Mouse (Mus musculus) embryonic facial prominence, embryonic 13.5 days (tissue): Measurements from ENCODE around the gene Lbhd1. TPM values are rescaled to one million over a fixed set of nuclear protein-coding genes. Genes with fewer than 3 reads are reported as not detected.

ENCODE experiments used
- ATAC-seq: fragments of 200-750 bp; cut with Nextera tagmentation; 2 replicates; pipeline ENCODE4 v1.8.0; 2017; ENCODE audit warnings: low read depth; ENCODE audit not compliant: insufficient number of reproducible peaks, insufficient read depth, low FRiP score, low TSS enrichment
- H3K27ac ChIP-seq: fragments of 300-500 bp; sonication (generic); 2 replicates; pipeline ENCODE4 v1.5.1; 2015; ENCODE audit warnings: moderate library complexity, mild to moderate bottlenecking, inconsistent platforms
- H3K27me3 ChIP-seq: fragments of 300-500 bp; sonication (generic); 2 replicates; pipeline ENCODE4 v1.6.1; 2015; ENCODE audit warnings: mild to moderate bottlenecking, inconsistent platforms
- H3K36me3 ChIP-seq: fragments of 300-500 bp; sonication (generic); 2 replicates; pipeline ENCODE4 v1.6.1; 2015; ENCODE audit warnings: mild to moderate bottlenecking, inconsistent platforms
- H3K4me1 ChIP-seq: fragments of 300-500 bp; sonication (generic); 2 replicates; pipeline ENCODE4 v1.6.1; 2015; ENCODE audit warnings: inconsistent platforms
- H3K4me2 ChIP-seq: fragments of 300-500 bp; sonication (generic); 2 replicates; pipeline ENCODE4 v1.6.1; 2015; ENCODE audit warnings: moderate library complexity, mild to moderate bottlenecking, inconsistent platforms
- H3K4me3 ChIP-seq: fragments of 300-500 bp; sonication (generic); 2 replicates; pipeline ENCODE4 v1.5.1; 2015; ENCODE audit warnings: mild to moderate bottlenecking, inconsistent platforms
- H3K9ac ChIP-seq: fragments of 300-500 bp; sonication (generic); 2 replicates; pipeline ENCODE4 v1.6.1; 2015; ENCODE audit warnings: mild to moderate bottlenecking, inconsistent platforms
- H3K9me3 ChIP-seq: fragments of 300-500 bp; sonication (generic); 2 replicates; pipeline ENCODE4 v1.6.1; 2016; ENCODE audit warnings: inconsistent platforms
- WGBS: fragments of 180-500 bp; shearing (Covaris S2); methylation state at CpG from one replicate; pipeline ENCODE4 v1.1.7; 2015; ENCODE audit warnings: mixed read lengths; 5-methylcytosine and 5-hydroxymethylcytosine counted together
- polyA plus RNA-seq: library from polyadenylated mRNA; unstranded; fragments of >200 nt; fragmentation: Nextera tagmentation; extraction: Ambion mirVana; gene quantifications from 2 replicates; pipeline ENCODE4 v1.2.1, GENCODE M21; 2015

The Lbhd1 gene
- polyA plus RNA-seq, 1 experiment from 2014 or later, result 91.0 TPM

GRCm38 (mm10) chr19:8920836-8921291 is 37.3 kb downstream of the Lbhd1 start:
- peak overlapping the region; percentile 82 for H3K4me3 ChIP-seq
- no peaks in the 10 kb centered on the region for H3K27me3 ChIP-seq
- under 1% methylated on average over 6 of the region's 6 CpGs for whole genome bisulfite sequencing
- H3K9ac ChIP-seq, result peak overlapping the region; percentile 84
- peak overlapping the region; percentile 76 for H3K4me2 ChIP-seq
- peak overlapping the region; percentile 89 for H3K27ac ChIP-seq
- no peak; the same call in 1 of the 2 replicates for ATAC-seq
- peaks cover 25% of the 10 kb centered on the region for H3K36me3 ChIP-seq
- peaks cover 17% of the 10 kb centered on the region for H3K4me1 ChIP-seq
- no peaks in the 10 kb centered on the region for H3K9me3 ChIP-seq

GRCm38 (mm10) chr19:8921741-8922140 is 38.2 kb downstream of the Lbhd1 start:
- 47% methylated on average over 9 of the region's 9 CpGs for WGBS
- peak overlapping the region; percentile 76 for H3K4me2 ChIP-seq
- H3K9ac ChIP-seq, result peak overlapping the region; percentile 84; the same call in 1 of the 2 replicates
- peak overlapping the region; percentile 82 for H3K4me3 ChIP-seq
- no peak for ATAC-seq
- no peak overlapping the region for H3K27ac ChIP-seq
- peaks cover 17% of the 10 kb centered on the region for H3K4me1 ChIP-seq
- H3K36me3 ChIP-seq, result peaks cover 24% of the 10 kb centered on the region
- no peaks in the 10 kb centered on the region for H3K27me3 ChIP-seq
- no peaks in the 10 kb centered on the region for H3K9me3 ChIP-seq

DNA sequence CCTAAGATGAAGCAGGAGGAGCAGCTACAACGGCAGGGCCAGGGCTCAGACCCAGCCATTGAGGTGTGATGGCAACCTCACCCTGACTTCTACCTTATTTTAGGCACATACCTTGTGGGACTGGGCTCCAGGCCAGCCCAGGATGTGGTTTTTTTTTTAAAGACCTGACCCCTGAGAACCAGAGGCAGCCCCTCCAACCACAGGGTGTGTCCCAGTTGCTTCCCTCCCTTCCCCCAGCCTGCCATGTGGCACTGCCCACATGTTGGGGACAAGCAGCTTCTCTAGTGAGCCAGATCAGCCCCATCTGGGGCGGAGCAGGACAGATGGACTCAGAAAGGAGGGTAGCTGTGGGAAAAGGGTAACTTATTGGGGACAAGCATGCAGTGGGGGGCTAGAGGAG is 43.2 kb downstream of the Lbhd1 start:
- 89% methylated on average over 2 of the region's 2 CpGs for whole genome bisulfite sequencing
- no peak overlapping the region for H3K4me2 ChIP-seq
- no peak overlapping the region for H3K9ac ChIP-seq
- H3K4me3 ChIP-seq, result no peak overlapping the region
- no peaks in the 10 kb centered on the region for H3K27me3 ChIP-seq
- ATAC-seq, result no peak
- H3K9me3 ChIP-seq, result no peaks in the 10 kb centered on the region
- H3K27ac ChIP-seq, result no peak overlapping the region
- H3K36me3 ChIP-seq, result peaks cover 41% of the 10 kb centered on the region
- peaks cover 22% of the 10 kb centered on the region for H3K4me1 ChIP-seq

GRCm38 (mm10) chr19:8927891-8928525 is 44.5 kb downstream of the Lbhd1 start:
- no peak overlapping the region for H3K4me3 ChIP-seq
- H3K9ac ChIP-seq, result no peak overlapping the region
- H3K27ac ChIP-seq, result no peak overlapping the region
- peaks cover 20% of the 10 kb centered on the region for H3K4me1 ChIP-seq
- no peak for ATAC-seq
- H3K9me3 ChIP-seq, result no peaks in the 10 kb centered on the region
- peaks cover 42% of the 10 kb centered on the region for H3K36me3 ChIP-seq
- no peaks in the 10 kb centered on the region for H3K27me3 ChIP-seq
- no peak overlapping the region for H3K4me2 ChIP-seq
- 89% methylated on average over 12 of the region's 12 CpGs for WGBS

DNA sequence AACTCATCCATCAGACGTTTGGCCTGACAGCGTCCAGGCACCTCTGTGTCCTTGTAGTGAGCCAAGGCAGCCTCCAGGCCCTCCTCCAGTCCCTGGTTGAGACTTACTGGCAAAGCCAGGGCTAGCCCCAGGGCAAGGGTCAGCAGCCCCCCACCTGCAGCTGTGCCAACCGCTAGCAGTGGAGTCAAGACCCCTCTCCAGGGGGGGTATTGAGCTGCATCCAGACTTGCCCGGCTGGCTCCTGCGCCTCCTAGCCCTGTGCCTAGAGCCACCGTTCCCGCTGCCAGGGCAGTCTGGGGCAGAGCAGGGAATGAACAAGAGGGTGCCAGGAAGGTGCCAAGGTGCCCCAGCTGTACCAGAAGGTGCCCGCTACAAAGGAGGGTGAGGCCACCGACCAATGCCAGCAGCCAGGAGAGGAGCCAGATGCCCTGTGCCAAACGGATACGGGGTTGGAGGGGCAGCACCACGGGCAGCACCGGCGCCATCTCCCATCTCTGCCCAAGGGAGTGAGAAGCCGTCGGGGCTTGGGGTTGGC is 45.2 kb downstream of the Lbhd1 start:
- H3K36me3 ChIP-seq, result peaks cover 49% of the 10 kb centered on the region
- no peak; the same call in 1 of the 2 replicates for ATAC-seq
- H3K4me2 ChIP-seq, result peak overlapping the region; percentile 78
- H3K27ac ChIP-seq, result peak overlapping the region; percentile 76
- peaks cover 20% of the 10 kb centered on the region for H3K4me1 ChIP-seq
- H3K4me3 ChIP-seq, result peak overlapping the region; percentile 77
- H3K9ac ChIP-seq, result peak overlapping the region; percentile 89
- H3K9me3 ChIP-seq, result no peaks in the 10 kb centered on the region
- H3K27me3 ChIP-seq, result no peaks in the 10 kb centered on the region
- 19% methylated on average over 16 of the region's 16 CpGs for WGBS

DNA sequence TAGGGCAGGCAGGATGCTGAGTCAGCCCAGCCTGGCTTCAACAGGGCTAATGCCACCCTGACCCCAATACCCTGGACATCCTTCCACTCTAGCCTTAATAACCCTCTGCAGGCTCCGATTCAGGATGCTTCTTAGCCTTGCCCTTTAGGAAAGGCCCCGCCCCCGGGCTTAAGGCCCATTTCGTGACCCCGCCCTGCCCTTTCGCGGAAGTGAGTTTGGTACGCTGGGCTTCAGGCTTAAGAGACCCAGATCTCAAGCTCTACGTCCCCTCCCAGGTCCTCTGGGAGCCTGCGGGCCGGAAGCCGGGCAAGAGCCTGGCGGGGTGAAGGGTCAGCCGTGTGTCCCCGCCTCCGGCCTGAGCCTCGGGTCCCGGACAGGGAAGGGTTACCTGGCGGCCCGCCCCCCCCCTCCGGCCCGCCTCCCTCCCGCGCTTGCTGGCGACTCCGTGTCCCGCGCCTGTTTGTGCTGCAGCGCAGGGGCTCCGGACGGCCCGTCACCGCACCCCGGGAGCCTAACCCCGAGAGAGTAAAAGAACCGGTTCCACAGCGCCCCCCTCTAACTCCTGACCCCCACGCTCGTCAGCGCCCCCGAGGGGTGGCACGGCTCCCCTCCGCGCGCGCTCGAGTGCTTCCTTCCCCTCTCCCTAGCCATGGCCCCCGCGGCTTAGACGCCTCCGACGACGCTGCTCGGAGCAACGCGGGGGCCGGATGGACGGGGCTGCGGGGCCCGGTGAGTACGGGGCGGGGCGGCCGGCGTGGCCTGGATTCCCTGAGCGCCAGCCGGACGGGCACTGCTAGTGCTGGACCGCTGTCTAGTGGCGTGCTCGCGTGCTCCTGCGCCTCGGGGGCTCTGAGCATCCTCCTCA is 45.9 kb downstream of the Lbhd1 start, which contains the start of the genes Rom1 and Eml3:
TSS of gene Rom1 (minus strand) at position 133 of the 865 bp plus-strand sequence.
TSS of gene Eml3 (plus strand) at position 329 of the 865 bp plus-strand sequence.
- peak within 1 kb of the TSS; percentile 76 for H3K27ac ChIP-seq
- peak within 1 kb of the TSS; percentile 89 for H3K9ac ChIP-seq
- peaks cover 56% of the 10 kb centered on the region for H3K36me3 ChIP-seq
- ATAC-seq, result peak; percentile 61
- under 1% methylated on average over 67 of the region's 74 CpGs for WGBS
- H3K27me3 ChIP-seq, result no peaks in the 10 kb centered on the region
- peak within 1 kb of the TSS; percentile 77 for H3K4me3 ChIP-seq
- H3K4me1 ChIP-seq, result peaks cover 20% of the 10 kb centered on the region
- H3K9me3 ChIP-seq, result no peaks in the 10 kb centered on the region
- H3K4me2 ChIP-seq, result peak within 1 kb of the TSS; percentile 78

GRCm38 (mm10) chr19:8930117-8930516 is 46.6 kb downstream of the Lbhd1 start:
- no peaks in the 10 kb centered on the region for H3K9me3 ChIP-seq
- peak overlapping the region; percentile 77 for H3K4me3 ChIP-seq
- H3K27ac ChIP-seq, result no peak overlapping the region
- H3K9ac ChIP-seq, result peak overlapping the region; percentile 89
- H3K4me1 ChIP-seq, result peaks cover 20% of the 10 kb centered on the region
- peaks cover 62% of the 10 kb centered on the region for H3K36me3 ChIP-seq
- ATAC-seq, result no peak
- 8% methylated on average over 11 of the region's 11 CpGs for WGBS
- H3K27me3 ChIP-seq, result no peaks in the 10 kb centered on the region
- H3K4me2 ChIP-seq, result peak overlapping the region; percentile 78

DNA sequence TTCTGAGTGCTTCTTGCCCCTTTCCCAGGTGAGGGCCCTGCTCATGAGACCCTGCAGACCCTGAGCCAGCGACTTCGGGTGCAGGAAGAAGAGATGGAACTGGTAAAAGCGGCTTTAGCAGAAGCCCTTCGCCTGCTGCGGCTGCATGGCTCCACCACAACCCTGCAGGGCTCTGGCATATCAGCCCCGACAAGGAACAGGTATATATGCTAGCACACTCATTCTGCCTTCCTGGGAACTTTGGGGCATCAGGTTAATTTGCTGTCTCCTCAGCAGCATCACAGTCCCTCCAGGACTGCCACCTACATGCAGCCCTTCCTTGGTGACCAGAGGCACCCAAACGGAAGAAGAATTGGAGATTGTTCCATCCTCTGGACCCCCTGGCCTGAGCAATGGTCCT is 47.2 kb downstream of the Lbhd1 start:
- no peaks in the 10 kb centered on the region for H3K27me3 ChIP-seq
- H3K9me3 ChIP-seq, result no peaks in the 10 kb centered on the region
- H3K4me1 ChIP-seq, result peaks cover 20% of the 10 kb centered on the region
- peak overlapping the region; percentile 77 for H3K4me3 ChIP-seq
- peak overlapping the region; percentile 89 for H3K9ac ChIP-seq
- no peak overlapping the region for H3K27ac ChIP-seq
- 71% methylated on average over 7 of the region's 7 CpGs for WGBS
- H3K4me2 ChIP-seq, result peak overlapping the region; percentile 78
- peaks cover 62% of the 10 kb centered on the region for H3K36me3 ChIP-seq
- no peak for ATAC-seq

DNA sequence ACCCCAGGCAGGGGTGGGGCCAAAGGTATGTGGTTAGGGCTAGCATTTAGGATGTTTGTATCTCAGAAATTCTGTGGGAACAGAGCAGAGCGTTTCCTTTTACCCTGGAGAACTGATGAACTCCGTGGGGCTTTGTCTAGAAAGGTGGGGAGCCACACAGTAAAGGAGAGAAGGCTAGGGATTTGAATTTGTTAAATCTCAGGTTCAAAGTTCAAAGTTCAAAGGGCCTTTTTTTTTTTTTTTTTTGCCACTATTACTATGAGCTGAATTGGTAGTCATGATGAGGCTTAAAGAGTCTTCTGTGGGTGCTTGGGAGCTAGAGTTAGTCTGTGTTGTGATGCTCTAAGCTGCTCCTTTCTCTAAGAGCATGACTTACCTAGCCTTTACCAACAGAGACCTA is 53.2 kb downstream of the Lbhd1 start:
- Histone ChIP-seq H3K4me2 (no peak overlapping the region), H3K27me3 (no peaks in the 10 kb centered on the region), H3K4me1 (peaks cover 15% of the 10 kb centered on the region), H3K27ac (no peak overlapping the region), H3K9ac (no peak overlapping the region), H3K4me3 (no peak overlapping the region), H3K36me3 (peaks cover 74% of the 10 kb centered on the region), H3K9me3 (no peaks in the 10 kb centered on the region)
- WGBS, result 86% methylated on average over 2 of the region's 2 CpGs
- ATAC-seq, result no peak

DNA sequence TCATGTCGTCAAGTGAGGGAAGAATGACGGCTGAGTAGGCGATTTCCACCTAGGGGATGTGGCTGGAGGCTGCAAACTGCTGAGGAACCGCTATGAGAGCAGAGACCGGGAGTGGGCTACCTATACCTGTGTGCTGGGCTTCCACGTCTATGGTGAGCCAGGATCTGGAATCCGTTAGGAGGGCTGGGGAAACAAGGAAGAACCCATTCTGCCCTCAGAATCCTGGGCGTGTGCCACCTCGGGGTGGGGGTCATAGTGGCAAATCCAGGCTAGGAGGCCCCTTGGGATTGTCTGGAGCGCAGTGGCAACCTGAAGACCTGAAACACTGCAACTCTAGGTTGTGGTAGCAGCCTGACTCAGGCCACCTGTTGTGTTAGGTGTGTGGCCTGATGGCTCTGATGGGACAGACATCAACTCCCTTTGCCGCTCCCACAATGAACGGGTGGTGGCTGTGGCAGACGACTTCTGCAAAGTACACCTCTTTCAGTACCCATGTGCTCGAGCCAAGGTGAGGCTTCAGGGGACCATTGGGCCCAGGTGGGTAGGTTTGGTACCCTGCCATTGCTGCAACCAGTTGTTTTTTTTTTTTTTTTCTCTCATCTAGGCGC is 57.1 kb downstream of the Lbhd1 start:
- peak overlapping the region; percentile 97 for H3K4me3 ChIP-seq
- 73% methylated on average over 15 of the region's 15 CpGs for WGBS
- H3K4me2 ChIP-seq, result peak overlapping the region; percentile 59
- H3K27me3 ChIP-seq, result no peaks in the 10 kb centered on the region
- peaks cover 42% of the 10 kb centered on the region for H3K4me1 ChIP-seq
- H3K9me3 ChIP-seq, result no peaks in the 10 kb centered on the region
- peak overlapping the region; percentile 99 for H3K27ac ChIP-seq
- H3K36me3 ChIP-seq, result peaks cover 59% of the 10 kb centered on the region
- H3K9ac ChIP-seq, result peak overlapping the region; percentile 99
- no peak for ATAC-seq

- Histone ChIP-seq H3K36me3 (peaks cover 61% of the 10 kb centered on the region), H3K27me3 (no peaks in the 10 kb centered on the region), H3K4me1 (peaks cover 43% of the 10 kb centered on the region), H3K4me2 (peak overlapping the region; percentile 59), H3K9me3 (no peaks in the 10 kb centered on the region), H3K9ac (peak overlapping the region; percentile 99), H3K4me3 (peak overlapping the region; percentile 97), H3K27ac (peak overlapping the region; percentile 99)
- ATAC-seq, result no peak
- 38% methylated on average over 10 of the region's 10 CpGs for WGBS
Measured at GRCm38 (mm10) chr19:8941136-8941514, 57.6 kb downstream of the Lbhd1 start.
